Mouse (Mus musculus) liver, embryonic 14.5 days (tissue): Measurements from ENCODE around the gene Mmgt2. TPM values are rescaled to one million over a fixed set of nuclear protein-coding genes. Genes with fewer than 3 reads are reported as not detected.
A peak's percentile ranks its signal among the peaks of the same experiment; 100 is the strongest.

Source experiments
- ATAC-seq: fragments of 200-750 bp; cut with Nextera tagmentation; 2 replicates; pipeline ENCODE4 v1.8.0; 2017; ENCODE audit warnings: moderate number of reproducible peaks, mild to moderate bottlenecking, moderate library complexity; ENCODE audit not compliant: insufficient read depth
- DNase-seq, 3 experiments: peaks; one replicate each; pipeline ENCODE4 v3.0.0-alpha.2; 2012 to 2013; ENCODE audit warnings: low read depth in 3 of 3, low spot score in 3 of 3
- H3K27ac ChIP-seq: fragments of 300-500 bp; sonication (generic); 2 replicates; pipeline ENCODE4 v1.5.1; 2014; ENCODE audit warnings: moderate library complexity, mild to moderate bottlenecking, control low read depth, inconsistent platforms
- H3K27me3 ChIP-seq: fragments of 300-500 bp; sonication (generic); 2 replicates; pipeline ENCODE4 v1.6.1; 2014; ENCODE audit warnings: mild to moderate bottlenecking, low read length, moderate library complexity; ENCODE audit not compliant: control insufficient read depth, insufficient read depth
- H3K36me3 ChIP-seq: fragments of 300-500 bp; sonication (generic); replicated peaks from 2 replicates; pipeline ENCODE4 v1.6.1; 2014; ENCODE audit warnings: low read depth; ENCODE audit not compliant: control insufficient read depth, insufficient read depth
- H3K4me1 ChIP-seq, 2 experiments: fragments of 200-500 bp in 1 of 2; fragments of 300-500 bp in 1 of 2; sonication (generic) in 1 of 2; replicated peaks; 2 replicates each; pipeline ENCODE4 v1.6.1; 2012 to 2014; ENCODE audit warnings: antibody characterized with exemption in 1 of 2, inconsistent platforms in 1 of 2, low read length in 1 of 2; ENCODE audit not compliant: control insufficient read depth in 2 of 2, insufficient read depth in 2 of 2
- H3K4me2 ChIP-seq: fragments of 300-500 bp; sonication (generic); 2 replicates; pipeline ENCODE4 v1.6.1; 2014; ENCODE audit warnings: low read depth, mild to moderate bottlenecking, control low read depth, moderate library complexity
- H3K4me3 ChIP-seq, 2 experiments: fragments of 200-500 bp in 1 of 2; fragments of 300-500 bp in 1 of 2; sonication (generic) in 1 of 2; 2 replicates each; pipeline ENCODE4 v1.5.1; 2012 to 2014; ENCODE audit warnings: low read depth in 2 of 2, low read length in 2 of 2, mild to moderate bottlenecking in 2 of 2, control low read depth in 1 of 2, inconsistent platforms in 1 of 2, moderate library complexity in 1 of 2; ENCODE audit not compliant: insufficient read depth in 1 of 2
- H3K9ac ChIP-seq: fragments of 300-500 bp; sonication (generic); replicated peaks from 2 replicates; pipeline ENCODE4 v1.6.1; 2014; ENCODE audit warnings: mild to moderate bottlenecking, control low read depth, moderate library complexity
- H3K9me3 ChIP-seq: fragments of 300-500 bp; sonication (generic); 2 replicates; pipeline ENCODE4 v1.6.1; 2016; ENCODE audit warnings: low read length, mixed read lengths; ENCODE audit not compliant: control insufficient read depth
- CTCF ChIP-seq: IDR thresholded peaks from 2 replicates; pipeline ENCODE4 v1.5.1; 2016; ENCODE audit warnings: antibody characterized with exemption, low read depth, control low read depth
- EP300 ChIP-seq: IDR thresholded peaks from 2 replicates; pipeline ENCODE4 v1.6.1; 2016; ENCODE audit warnings: antibody characterized with exemption, low read depth
- WGBS: fragments of 180-500 bp; shearing (Covaris S2); extraction: QIAGEN DNeasy Blood & Tissue Kit; methylation state at CpG from one replicate; pipeline ENCODE4 v1.1.7; 2014; ENCODE audit not compliant: insufficient replicate concordance; 5-methylcytosine and 5-hydroxymethylcytosine counted together
- polyA plus RNA-seq, 2 experiments: library from polyadenylated mRNA; depleted of rRNA in 1 of 2; stranded (reverse) in 1 of 2; unstranded in 1 of 2; fragments of >200 nt; fragmentation: Nextera tagmentation in 1 of 2; extraction: Ambion mirVana in 1 of 2; gene quantifications; 2 replicates each; pipeline versions ENCODE4 v1.2.1 to v1.2.3; 2012 to 2014

Mmgt2 gene
- polyA plus RNA-seq, 2 experiments, result 8.1 to 8.8 TPM

GRCm38 (mm10) chr11:62622850-62623249 is 25.6 kb upstream of the Mmgt2 start:
- H3K36me3 ChIP-seq, result no peaks in the 10 kb centered on the region
- no peak overlapping the region for H3K9ac ChIP-seq
- H3K4me1 ChIP-seq, result peaks cover 10 to 16% of the 10 kb centered on the region in 2 experiments; a peak in 3 of 4 replicates
- DNase-seq, result no peak
- H3K27ac ChIP-seq, result no peak overlapping the region
- WGBS, result 54% methylated on average over 4 of the region's 4 CpGs
- TF ChIP-seq EP300, result no peak
- TF ChIP-seq CTCF, result no peak
- H3K4me2 ChIP-seq, result no peak overlapping the region
- no peaks in the 10 kb centered on the region for H3K9me3 ChIP-seq
- H3K4me3 ChIP-seq, result no peak overlapping the region
- no peaks in the 10 kb centered on the region for H3K27me3 ChIP-seq
- no peak for ATAC-seq

GRCm38 (mm10) chr11:62624341-62625291 is 23.8 kb upstream of the Mmgt2 start:
- DNase-seq (no peak), ATAC-seq (peak; percentile 82)
- no peaks in the 10 kb centered on the region for H3K9me3 ChIP-seq
- H3K27ac ChIP-seq, result no peak overlapping the region
- peaks cover 14 to 25% of the 10 kb centered on the region in 2 experiments for H3K4me1 ChIP-seq
- no peaks in the 10 kb centered on the region for H3K36me3 ChIP-seq
- H3K4me2 ChIP-seq, result no peak overlapping the region
- no peaks in the 10 kb centered on the region for H3K27me3 ChIP-seq
- no peak overlapping the region for H3K4me3 ChIP-seq
- TF ChIP-seq CTCF (no peak), EP300 (no peak)
- 40% methylated on average over 10 of the region's 10 CpGs for WGBS
- no peak overlapping the region for H3K9ac ChIP-seq

- H3K36me3 ChIP-seq, result no peaks in the 10 kb centered on the region
- H3K27me3 ChIP-seq, result no peaks in the 10 kb centered on the region
- peaks cover 10 to 23% of the 10 kb centered on the region in 2 experiments for H3K4me1 ChIP-seq
- ATAC-seq (no peak), DNase-seq (no peak)
- H3K9me3 ChIP-seq, result no peaks in the 10 kb centered on the region
- 5% methylated on average over 9 of the region's 9 CpGs for WGBS
- TF ChIP-seq EP300 (no peak), CTCF (peak; percentile 31; the same call in 1 of the 2 replicates)
- H3K9ac ChIP-seq, result no peak overlapping the region; the same call in 1 of the 2 replicates
- H3K4me3 ChIP-seq, result no peak overlapping the region
- peak overlapping the region; percentile 56 for H3K4me2 ChIP-seq
- H3K27ac ChIP-seq, result no peak overlapping the region
Observed at GRCm38 (mm10) chr11:62629352-62630224, 18.9 kb upstream of the Mmgt2 start.

- no peaks in the 10 kb centered on the region for H3K9me3 ChIP-seq
- no peaks in the 10 kb centered on the region for H3K36me3 ChIP-seq
- H3K4me2 ChIP-seq, result peak overlapping the region; percentile 3; the same call in 1 of the 2 replicates
- WGBS, result 16% methylated on average over 11 of the region's 11 CpGs
- H3K27ac ChIP-seq, result no peak overlapping the region
- TF ChIP-seq EP300 (no peak), CTCF (no peak)
- ATAC-seq (no peak), DNase-seq (no peak)
- H3K4me1 ChIP-seq, result peaks cover 4 to 18% of the 10 kb centered on the region in 2 experiments
- H3K27me3 ChIP-seq, result no peaks in the 10 kb centered on the region
- H3K4me3 ChIP-seq, result no peak overlapping the region
- H3K9ac ChIP-seq, result no peak overlapping the region
Observed at GRCm38 (mm10) chr11:62630225-62630821, 18.1 kb upstream of the Mmgt2 start.
